Mouse (Mus musculus): ENCODE data around the gene Asah2.
A peak's percentile ranks its signal among the peaks of the same experiment; 100 is the strongest.

Gene Asah2

GRCm38 (mm10) chr19:31971998-31972397 lies 136.0 kb downstream of the Asah2 start:
- DNase-seq (ENCODE audit: low spot score) = peak; percentile 91

- no peak for DNase-seq (ENCODE audit: low spot score)
Observed at GRCm38 (mm10) chr19:31971405-31971804, 136.6 kb downstream of the Asah2 start.

GRCm38 (mm10) chr19:31967933-31968532 lies 140.0 kb downstream of the Asah2 start:
- peak; percentile 36 for DNase-seq (ENCODE audit: low spot score)

- DNase-seq (ENCODE audit: low spot score) = no peak
Observed at GRCm38 (mm10) chr19:31963147-31963546, 144.9 kb downstream of the Asah2 start.

GRCm38 (mm10) chr19:31960434-31960833 lies 147.6 kb downstream of the Asah2 start:
- no peak for DNase-seq (ENCODE audit: low spot score)

- no peak for DNase-seq (ENCODE audit: low spot score)
Observed at GRCm38 (mm10) chr19:31956359-31956758, 151.7 kb downstream of the Asah2 start.

GRCm38 (mm10) chr19:31954696-31955095 lies 153.3 kb downstream of the Asah2 start:
- no peak for DNase-seq (ENCODE audit: low spot score)

GRCm38 (mm10) chr19:31954267-31954666 lies 153.7 kb downstream of the Asah2 start:
- DNase-seq (ENCODE audit: low spot score) = no peak

- no peak for DNase-seq (ENCODE audit: low spot score)
Observed at GRCm38 (mm10) chr19:31953799-31954198, 154.2 kb downstream of the Asah2 start.

GRCm38 (mm10) chr19:31950793-31951489 lies 157.1 kb downstream of the Asah2 start:
- DNase-seq (ENCODE audit: low spot score) = no peak
